Mouse (Mus musculus) C2C12 (cell line): Measurements from ENCODE around the gene Gstp2. TPM values are rescaled to one million over a fixed set of nuclear protein-coding genes. Genes with fewer than 3 reads are reported as not detected.

Experiments used
- H3K27me3 ChIP-seq: one replicate; pipeline ENCODE4 v1.6.1; 2011; ENCODE audit not compliant: control insufficient read depth, insufficient read depth, insufficient read length
- H3K36me3 ChIP-seq: one replicate; pipeline ENCODE4 v1.6.1; 2011; ENCODE audit not compliant: control insufficient read depth, insufficient read depth
- H3K4me3 ChIP-seq: one replicate; pipeline ENCODE4 v1.5.1; 2011; ENCODE audit warnings: mild to moderate bottlenecking, control low read depth; ENCODE audit not compliant: poor library complexity, insufficient read depth, severe bottlenecking
- H3K79me2 ChIP-seq: one replicate; pipeline ENCODE4 v1.6.1; 2011; ENCODE audit not compliant: control insufficient read depth, insufficient read depth
- H3K79me3 ChIP-seq: one replicate; pipeline ENCODE4 v1.6.1; 2011; ENCODE audit warnings: low read depth, control low read depth
- H3ac ChIP-seq: one replicate; pipeline ENCODE3; 2011; ENCODE audit warnings: low read depth; ENCODE audit not compliant: control insufficient read depth, insufficient read length
- CEBPB ChIP-seq: IDR thresholded peaks from one replicate; pipeline ENCODE4 v1.6.1; 2011; ENCODE audit warnings: low read depth, mild to moderate bottlenecking, control low read depth, moderate library complexity
- CTCF ChIP-seq: IDR thresholded peaks from one replicate; pipeline ENCODE4 v1.5.1; 2011; ENCODE audit not compliant: control insufficient read depth, insufficient read depth, insufficient read length
- FOSL1 ChIP-seq: IDR thresholded peaks from one replicate; pipeline ENCODE4 v1.8.0; 2011; ENCODE audit warnings: mild to moderate bottlenecking, low read length; ENCODE audit not compliant: poor library complexity, insufficient read depth, severe bottlenecking
- MAX ChIP-seq: IDR thresholded peaks from one replicate; pipeline ENCODE4 v1.6.1; 2011; ENCODE audit warnings: mild to moderate bottlenecking, control low read depth
- MYOD1 ChIP-seq: IDR thresholded peaks from one replicate; pipeline ENCODE4 v1.6.1; 2011; ENCODE audit warnings: low read depth; ENCODE audit not compliant: control insufficient read depth, insufficient read length
- MYOG ChIP-seq: IDR thresholded peaks from one replicate; pipeline ENCODE4 v1.6.1; 2011; ENCODE audit not compliant: control insufficient read depth, insufficient read length; ENCODE audit errors: extremely low read depth
- USF1 ChIP-seq: IDR thresholded peaks from one replicate; pipeline ENCODE4 v1.6.1; 2011; ENCODE audit warnings: low read depth, mild to moderate bottlenecking, control low read depth, moderate library complexity
- polyA plus RNA-seq: library from polyadenylated mRNA; unstranded; fragments of >200 nt; fragmentation: generic; extraction: Trizol; gene quantifications from one replicate; pipeline ENCODE4 v1.2.1, GENCODE M21; 2012; ENCODE audit warnings: missing spikeins

The Gstp2 gene
- polyA plus RNA-seq, 1 experiment: 7.2 TPM

DNA sequence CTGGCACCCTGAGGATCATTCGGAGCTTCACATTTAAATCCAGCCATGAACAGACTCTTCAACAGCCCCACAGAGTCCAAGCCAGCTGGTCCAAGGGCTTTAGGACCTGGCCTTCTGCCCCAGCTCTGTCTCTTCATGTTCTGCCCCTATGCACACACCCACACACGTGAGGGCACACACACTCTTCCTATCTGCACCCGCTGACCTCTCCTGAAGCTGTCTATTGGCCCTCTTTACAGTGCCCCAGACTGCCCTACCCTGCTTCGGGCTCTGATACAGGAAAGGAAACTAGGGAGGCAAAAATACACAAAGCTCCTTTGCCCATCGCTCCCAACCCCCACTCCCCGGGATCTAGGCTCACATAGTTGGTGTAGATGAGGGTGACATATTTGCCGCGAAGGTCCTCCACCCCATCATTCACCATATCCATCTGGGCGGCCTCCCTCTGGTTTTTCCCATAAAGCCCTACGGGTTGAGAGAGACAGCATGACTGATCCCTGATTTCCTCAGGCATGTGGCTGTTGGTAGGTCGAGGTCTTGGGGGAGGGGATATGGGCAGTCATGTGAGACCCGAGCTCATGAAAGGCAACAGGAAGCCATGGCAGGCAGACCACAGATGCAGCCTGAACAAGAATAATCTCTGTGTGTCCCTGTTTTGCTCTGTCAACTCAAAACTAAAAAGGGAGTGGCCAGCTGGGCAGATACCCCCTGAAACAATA lies 9.3 kb downstream of the Gstp2 start:
- TF ChIP-seq CEBPB: no peak
- Histone ChIP-seq H3K27me3 (no peaks in the 10 kb centered on the region), H3K36me3 (no peaks in the 10 kb centered on the region), H3K79me2 (peaks cover 18% of the 10 kb centered on the region), H3ac (no peak overlapping the region), H3K79me3 (peaks cover 6% of the 10 kb centered on the region), H3K4me3 (no peak overlapping the region)

DNA sequence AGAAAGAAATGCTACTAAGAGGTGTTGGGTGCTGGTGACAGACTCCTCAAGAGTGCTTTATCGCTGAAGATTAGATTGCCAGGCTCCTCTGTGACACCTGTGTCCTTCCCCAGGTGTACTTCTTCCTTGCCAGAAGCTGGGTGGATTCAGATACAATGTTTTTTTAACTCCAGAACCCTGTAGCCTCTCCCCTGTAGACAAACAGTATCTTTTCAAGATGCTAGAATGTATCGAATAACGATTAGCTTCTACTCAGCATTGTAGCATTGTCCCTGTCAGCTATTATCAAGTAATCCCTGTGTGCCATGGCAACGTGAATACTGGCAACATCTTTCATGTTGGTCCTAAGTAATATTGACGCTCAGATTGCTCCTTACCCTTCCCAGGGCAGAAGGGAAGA lies 12.1 kb downstream of the Gstp2 start:
- TF ChIP-seq MYOG: no peak
- TF ChIP-seq MYOD1: no peak
- TF ChIP-seq FOSL1: no peak
- H3K27me3 ChIP-seq: no peaks in the 10 kb centered on the region
- no peak overlapping the region for H3K4me3 ChIP-seq
- H3K79me2 ChIP-seq: peaks cover 18% of the 10 kb centered on the region
- H3K36me3 ChIP-seq: no peaks in the 10 kb centered on the region
- H3ac ChIP-seq: no peak overlapping the region
- peaks cover 6% of the 10 kb centered on the region for H3K79me3 ChIP-seq

DNA sequence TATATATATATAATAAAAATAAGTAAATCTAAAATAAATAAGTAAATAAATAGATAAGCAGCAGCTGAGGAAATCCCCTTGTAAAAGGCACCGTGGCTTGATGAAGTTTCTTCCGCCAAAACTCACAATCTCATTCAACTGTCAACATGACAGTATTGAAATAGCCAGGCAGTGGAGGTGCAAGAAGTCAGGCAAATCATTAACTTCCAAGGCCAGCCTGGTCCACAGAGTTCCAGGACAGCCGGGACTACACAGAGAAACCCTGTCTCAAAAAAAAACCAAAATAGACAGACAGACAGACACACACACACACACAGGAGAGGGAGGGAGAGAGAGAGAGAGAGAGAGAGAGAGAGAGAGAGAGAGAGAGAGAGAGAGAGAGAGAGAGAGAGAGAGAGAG lies 12.5 kb downstream of the Gstp2 start:
- Histone ChIP-seq H3ac (no peak overlapping the region), H3K36me3 (no peaks in the 10 kb centered on the region), H3K79me3 (peaks cover 6% of the 10 kb centered on the region), H3K79me2 (peaks cover 18% of the 10 kb centered on the region), H3K27me3 (no peaks in the 10 kb centered on the region), H3K4me3 (no peak overlapping the region)
- TF ChIP-seq FOSL1 (no peak), MAX (no peak), MYOD1 (no peak), MYOG (no peak), CTCF (no peak), USF1 (no peak), CEBPB (no peak)

DNA sequence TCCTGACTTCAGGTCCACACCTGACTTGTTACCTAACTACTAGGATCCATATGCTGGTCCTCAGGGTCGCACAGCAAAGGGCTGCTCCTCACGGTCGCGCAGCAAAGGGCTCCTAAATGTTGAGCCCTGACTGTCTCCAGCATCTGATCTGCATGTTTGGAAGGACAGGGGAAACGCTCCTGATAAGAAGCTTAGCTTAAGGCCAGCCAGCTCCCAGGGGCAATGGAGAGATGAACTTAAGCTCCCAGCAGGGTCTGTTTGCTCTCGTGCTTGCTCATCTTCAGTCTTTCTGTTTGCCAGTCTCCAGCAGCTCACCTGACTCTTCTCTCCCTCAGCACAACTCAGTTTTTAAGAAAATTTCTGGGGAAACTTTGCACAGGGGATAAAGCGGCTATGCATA lies 13.2 kb downstream of the Gstp2 start:
- peaks cover 6% of the 10 kb centered on the region for H3K79me3 ChIP-seq
- H3K79me2 ChIP-seq: peaks cover 18% of the 10 kb centered on the region
- H3ac ChIP-seq: no peak overlapping the region
- H3K36me3 ChIP-seq: no peaks in the 10 kb centered on the region
- H3K27me3 ChIP-seq: no peaks in the 10 kb centered on the region
- TF ChIP-seq CTCF (no peak), MAX (no peak), USF1 (no peak), CEBPB (no peak), MYOG (no peak), FOSL1 (no peak), MYOD1 (no peak)
- no peak overlapping the region for H3K4me3 ChIP-seq

DNA sequence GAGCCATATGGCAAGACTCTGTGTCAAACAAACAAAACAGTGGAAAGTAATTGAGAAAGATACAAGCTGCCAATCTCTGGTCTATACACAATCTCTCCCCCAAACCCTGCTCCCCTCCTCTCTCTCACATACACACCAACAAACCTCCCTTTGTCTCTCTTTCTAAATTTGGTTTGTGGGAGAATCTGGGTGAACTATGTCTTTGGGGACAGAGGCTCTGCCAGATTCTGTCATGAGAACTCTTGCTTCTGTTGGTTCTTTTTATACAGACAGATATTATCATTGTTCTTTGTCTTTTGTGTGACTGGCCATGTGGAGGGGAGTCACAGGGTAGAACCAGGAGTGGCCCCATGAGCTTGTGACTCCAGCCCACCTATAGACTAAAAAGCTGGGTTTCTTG lies 18.2 kb downstream of the Gstp2 start:
- no peaks in the 10 kb centered on the region for H3K79me3 ChIP-seq
- TF ChIP-seq FOSL1: no peak
- TF ChIP-seq CTCF: no peak
- no peaks in the 10 kb centered on the region for H3K27me3 ChIP-seq
- no peak overlapping the region for H3K4me3 ChIP-seq
- H3K79me2 ChIP-seq: no peaks in the 10 kb centered on the region
- no peaks in the 10 kb centered on the region for H3K36me3 ChIP-seq
- H3ac ChIP-seq: no peak overlapping the region

DNA sequence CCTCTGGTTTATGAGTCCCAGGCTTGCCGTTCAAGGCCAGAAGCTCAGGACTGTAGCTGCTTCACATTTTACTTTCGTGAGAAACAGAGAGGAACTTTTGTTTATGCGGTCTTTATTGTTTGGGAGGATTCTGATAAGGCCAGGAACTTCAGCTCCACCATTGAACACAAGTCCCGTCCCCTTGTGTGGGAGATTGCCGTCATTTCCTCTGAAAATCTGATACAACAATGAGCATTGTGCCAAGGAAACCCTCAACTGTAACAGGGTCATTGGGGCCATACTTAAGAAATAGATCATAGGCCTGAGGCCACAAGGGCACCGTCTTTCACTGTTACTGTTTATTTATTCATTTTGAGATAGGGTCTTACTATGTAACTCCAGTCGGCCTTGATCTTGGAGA lies 22.6 kb downstream of the Gstp2 start:
- no peaks in the 10 kb centered on the region for H3K36me3 ChIP-seq
- H3K79me2 ChIP-seq: no peaks in the 10 kb centered on the region
- no peak overlapping the region for H3ac ChIP-seq
- H3K27me3 ChIP-seq: no peaks in the 10 kb centered on the region
- no peak for TF ChIP-seq CEBPB
- TF ChIP-seq MAX: no peak
- TF ChIP-seq CTCF: no peak
- TF ChIP-seq MYOG: no peak
- TF ChIP-seq MYOD1: no peak
- no peak for TF ChIP-seq FOSL1
- TF ChIP-seq USF1: no peak
- no peaks in the 10 kb centered on the region for H3K79me3 ChIP-seq
- no peak overlapping the region for H3K4me3 ChIP-seq
